Mouse (Mus musculus) MEL (cell line): ENCODE measurements at regions not wholly inside any gene's neighbourhood (a gene's known extent, or its start where the extent isn't known, plus 50 kb on each side); places are given as distances from the start of the nearest gene placed in this dataset.

Source experiments
- DNase-seq: peaks from one replicate; pipeline ENCODE4 v3.0.0; 2011; ENCODE audit warnings: low read depth, low spot score
- H3K27ac ChIP-seq: 2 replicates; pipeline ENCODE4 v1.5.1; 2012; ENCODE audit warnings: low read depth, mild to moderate bottlenecking, control low read depth, low read length, moderate library complexity; ENCODE audit not compliant: control insufficient read depth
- H3K27me3 ChIP-seq, 2 experiments: fragments of 150-350 bp in 1 of 2; sonication (generic) in 1 of 2; 2 replicates each; pipeline ENCODE4 v1.6.1; 2012; ENCODE audit warnings: low read length in 2 of 2, mild to moderate bottlenecking in 2 of 2, improper control_type of control experiment in 1 of 2, moderate library complexity in 1 of 2; ENCODE audit not compliant: insufficient read depth in 2 of 2, control insufficient read depth in 1 of 2
- H3K36me3 ChIP-seq, 2 experiments: 2 replicates each; pipeline ENCODE4 v1.6.1; 2012 to 2014; ENCODE audit warnings: low read length in 2 of 2, improper control_type of control experiment in 1 of 2, inconsistent platforms in 1 of 2, mild to moderate bottlenecking in 1 of 2; ENCODE audit not compliant: insufficient read depth in 2 of 2, control insufficient read depth in 1 of 2
- H3K4me1 ChIP-seq, 2 experiments: fragments of 150-350 bp in 1 of 2; sonication (generic) in 1 of 2; 2 replicates each; pipeline ENCODE4 v1.6.1; 2012; ENCODE audit warnings: low read length in 2 of 2, improper control_type of control experiment in 1 of 2, mild to moderate bottlenecking in 1 of 2; ENCODE audit not compliant: insufficient read depth in 2 of 2, control insufficient read depth in 1 of 2
- H3K4me3 ChIP-seq, 2 experiments: fragments of 150-350 bp in 1 of 2; sonication (generic) in 1 of 2; 2 replicates each; pipeline ENCODE4 v1.5.1; 2012; ENCODE audit warnings: low read depth in 2 of 2, low read length in 2 of 2, mild to moderate bottlenecking in 2 of 2, moderate library complexity in 2 of 2, control low read depth in 1 of 2, improper control_type of control experiment in 1 of 2; ENCODE audit not compliant: control insufficient read depth in 1 of 2, insufficient read depth in 1 of 2
- H3K79me2 ChIP-seq: 2 replicates; pipeline ENCODE4 v1.6.1; 2012; ENCODE audit warnings: mild to moderate bottlenecking, low read length, moderate library complexity; ENCODE audit not compliant: control insufficient read depth, poor library complexity, insufficient read depth
- H3K9ac ChIP-seq: 2 replicates; pipeline ENCODE4 v1.6.1; 2012; ENCODE audit warnings: low read depth, mild to moderate bottlenecking, control low read depth, low read length, moderate library complexity; ENCODE audit not compliant: control insufficient read depth, poor library complexity, severe bottlenecking
- H3K9me3 ChIP-seq: fragments of 150-350 bp; sonication (generic); replicated peaks from 2 replicates; pipeline ENCODE4 v1.6.1; 2012; ENCODE audit warnings: mild to moderate bottlenecking, low read length, improper control_type of control experiment, moderate library complexity; ENCODE audit not compliant: insufficient read depth
- CHD2 ChIP-seq: IDR thresholded peaks from 2 replicates; pipeline ENCODE4 v1.6.1; 2011; ENCODE audit warnings: low read length, improper control_type of control experiment
- CTCF ChIP-seq, 3 experiments: IDR thresholded peaks in 2 of 3; conservative IDR thresholded peaks in 1 of 3; 2 replicates each; pipeline ENCODE4 v1.5.1; 2011 to 2012; ENCODE audit warnings: low read length in 3 of 3, low read depth in 2 of 3, mild to moderate bottlenecking in 2 of 3, improper control_type of control experiment in 1 of 3, inconsistent platforms in 1 of 3, mixed read lengths in 1 of 3, moderate library complexity in 1 of 3; ENCODE audit not compliant: control insufficient read depth in 1 of 3, insufficient read depth in 1 of 3, poor library complexity in 1 of 3, severe bottlenecking in 1 of 3
- E2F4 ChIP-seq: IDR thresholded peaks from 2 replicates; pipeline ENCODE4 v1.6.1; 2011; ENCODE audit warnings: low read depth, low read length, improper control_type of control experiment, borderline replicate concordance
- ETS1 ChIP-seq: IDR thresholded peaks from 2 replicates; pipeline ENCODE4 v1.6.1; 2012; ENCODE audit warnings: low read depth, mild to moderate bottlenecking, inconsistent platforms, low read length, improper control_type of control experiment, moderate library complexity
- MYB ChIP-seq: IDR thresholded peaks from 2 replicates; pipeline ENCODE4 v1.6.1; 2011; ENCODE audit warnings: mild to moderate bottlenecking, low read depth, low read length, improper control_type of control experiment
- MYC ChIP-seq: IDR thresholded peaks from 2 replicates; pipeline ENCODE4 v1.6.1; 2011; ENCODE audit warnings: low read depth, mild to moderate bottlenecking, low read length, improper control_type of control experiment, moderate library complexity
- NELFE ChIP-seq: IDR thresholded peaks from 2 replicates; pipeline ENCODE4 v1.6.1; 2011; ENCODE audit warnings: low read depth, low read length, improper control_type of control experiment
- POLR2AphosphoS2 ChIP-seq: IDR thresholded peaks from 2 replicates; pipeline ENCODE4 v1.6.1; 2011; ENCODE audit warnings: low read length, improper control_type of control experiment
- RAD21 ChIP-seq: IDR thresholded peaks from 2 replicates; pipeline ENCODE4 v1.6.1; 2011; ENCODE audit warnings: mild to moderate bottlenecking, low read depth, low read length, improper control_type of control experiment
- SMC3 ChIP-seq: IDR thresholded peaks from 2 replicates; pipeline ENCODE4 v1.6.1; 2011; ENCODE audit warnings: low read depth, low read length, improper control_type of control experiment
- TBP ChIP-seq: IDR thresholded peaks from 2 replicates; pipeline ENCODE4 v1.8.0; 2011; ENCODE audit warnings: low read depth, low read length, improper control_type of control experiment
- TCF12 ChIP-seq: IDR thresholded peaks from 2 replicates; pipeline ENCODE4 v1.6.1; 2014; ENCODE audit warnings: low read depth, mild to moderate bottlenecking, inconsistent platforms, low read length, improper control_type of control experiment, moderate library complexity
- USF2 ChIP-seq, 2 experiments: IDR thresholded peaks; 2 replicates each; pipeline ENCODE4 v1.6.1; 2011 to 2012; ENCODE audit warnings: improper control_type of control experiment in 2 of 2, low read length in 2 of 2, borderline replicate concordance in 1 of 2, inconsistent platforms in 1 of 2, low read depth in 1 of 2, mild to moderate bottlenecking in 1 of 2; ENCODE audit not compliant: insufficient read depth in 1 of 2
- ZC3H11A ChIP-seq: IDR thresholded peaks from 2 replicates; pipeline ENCODE4 v1.6.1; 2012; ENCODE audit warnings: low read depth, mild to moderate bottlenecking, inconsistent platforms, low read length, improper control_type of control experiment
- ZNF384 ChIP-seq: IDR thresholded peaks from 2 replicates; pipeline ENCODE4 v1.6.1; 2012; ENCODE audit warnings: low read depth, mild to moderate bottlenecking, inconsistent platforms, low read length, improper control_type of control experiment

GRCm38 (mm10) chr2:133614672-133615071 is 62.7 kb downstream of the Bmp2 start:
- H3K4me3 ChIP-seq: no peak overlapping the region
- H3K27me3 ChIP-seq: no peaks in the 10 kb centered on the region
- H3K9ac ChIP-seq: no peak overlapping the region
- TF ChIP-seq ZC3H11A: peak; percentile 61
- TF ChIP-seq SMC3: peak; percentile 91
- TF ChIP-seq CHD2: no peak
- TF ChIP-seq RAD21: peak; percentile 58
- no peak for TF ChIP-seq NELFE
- TF ChIP-seq USF2 (IDR thresholded peaks at IDR 0.05; ENCODE audit: borderline replicate concordance in 1 of 2, insufficient read depth in 1 of 2, low read depth in 1 of 2, low read length in 2 of 2): no peak
- TF ChIP-seq TBP: no peak
- TF ChIP-seq MYB: no peak
- TF ChIP-seq CTCF (IDR thresholded peaks at IDR 0.05 in 2 of 3, conservative IDR thresholded peaks at IDR 0.05 in 1 of 3; ENCODE audit: control insufficient read depth in 1 of 3, insufficient read depth in 1 of 3, low read depth in 2 of 3, low read length in 3 of 3, poor library complexity in 1 of 3, severe bottlenecking in 1 of 3): peak; percentile 57 to 72 (median 65)
- no peak for TF ChIP-seq MYC
- no peak for TF ChIP-seq E2F4
- DNase-seq: peak; percentile 53
- no peaks in the 10 kb centered on the region for H3K36me3 ChIP-seq
- no peak overlapping the region for H3K27ac ChIP-seq
- no peaks in the 10 kb centered on the region for H3K9me3 ChIP-seq
- H3K4me1 ChIP-seq: no peaks in the 10 kb centered on the region
- no peaks in the 10 kb centered on the region for H3K79me2 ChIP-seq

GRCm38 (mm10) chr2:133615299-133615698 is 63.3 kb downstream of the Bmp2 start:
- H3K4me1 ChIP-seq: no peaks in the 10 kb centered on the region
- no peak overlapping the region for H3K9ac ChIP-seq
- DNase-seq: no peak
- H3K9me3 ChIP-seq: no peaks in the 10 kb centered on the region
- H3K27me3 ChIP-seq: no peaks in the 10 kb centered on the region
- no peak overlapping the region for H3K27ac ChIP-seq
- H3K4me3 ChIP-seq: no peak overlapping the region
- H3K79me2 ChIP-seq: no peaks in the 10 kb centered on the region
- no peak for TF ChIP-seq SMC3
- no peaks in the 10 kb centered on the region for H3K36me3 ChIP-seq

- no peak for DNase-seq
- Histone ChIP-seq H3K27me3 (no peaks in the 10 kb centered on the region), H3K4me1 (no peaks in the 10 kb centered on the region)
- TF ChIP-seq POLR2AphosphoS2 (no peak), ZNF384 (no peak), ETS1 (no peak), TCF12 (no peak)
- TF ChIP-seq, all 39 proteins: peak for 0
- Histone ChIP-seq H3K9ac (no peak overlapping the region), H3K4me3 (no peak overlapping the region), H3K79me2 (no peaks in the 10 kb centered on the region), H3K36me3 (no peaks in the 10 kb centered on the region), H3K27ac (no peak overlapping the region), H3K9me3 (no peaks in the 10 kb centered on the region)
Measured at GRCm38 (mm10) chr2:133617317-133617835, 65.4 kb downstream of the Bmp2 start.
